In genomic region chr5:135517348-135517883, GRCm38 (mm10) we compare ENCODE assay signal across 31 mouse cellular contexts. TPM values are rescaled to one million over a fixed set of nuclear protein-coding genes. Genes with fewer than 3 reads are reported as not detected.
DNase-seq lines count a peak whose midpoint lies in the region; ATAC-seq and TF ChIP-seq lines count a peak whose summit lies in the region.
"Had no signal": no experiment of that assay in that cellular context is flagged by ENCODE, and none has a peak within 500 bp of the region (broad histone marks: within the 10 kb centered on the region; RNA-seq: fewer than 3 reads in every experiment).

No protein-coding gene starts in this region.

- no peak for TF ChIP-seq CTCF in hindbrain, postnatal 0 days (IDR thresholded peaks at IDR 0.05; ENCODE audit: low read depth)

- no peak overlapping the region for H3K4me3 ChIP-seq in hindbrain, postnatal 0 days (ENCODE audit: low read length)
- no peak overlapping the region for H3K4me3 ChIP-seq in hindbrain, embryonic 10.5 days
- H3K4me3 ChIP-seq in limb, embryonic 14.5 days (replicated peaks; ENCODE audit: low read length): no peak overlapping the region
- no peak overlapping the region for H3K4me3 ChIP-seq in limb, embryonic 10.5 days
- H3K4me3 ChIP-seq in intestine, embryonic 16.5 days (ENCODE audit: low read length): no peak overlapping the region
- H3K4me3 ChIP-seq: forebrain, embryonic 13.5 days; limb, embryonic 13.5 days; midbrain, embryonic 12.5 days; neural tube, embryonic 12.5 days had no signal

- H3K27ac ChIP-seq in hindbrain, postnatal 0 days: no peak overlapping the region
- no peak overlapping the region for H3K27ac ChIP-seq in hindbrain, embryonic 10.5 days
- no peak overlapping the region for H3K27ac ChIP-seq in limb, embryonic 14.5 days (replicated peaks; ENCODE audit: low read depth, low read length)
- no peak overlapping the region for H3K27ac ChIP-seq in limb, embryonic 10.5 days
- H3K27ac ChIP-seq in intestine, embryonic 16.5 days (ENCODE audit: low read length): no peak overlapping the region
- H3K27ac ChIP-seq: forebrain, embryonic 13.5 days; limb, embryonic 13.5 days; liver, embryonic 14.5 days; midbrain, embryonic 12.5 days; neural tube, embryonic 12.5 days had no signal

- no peak overlapping the region for H3K9ac ChIP-seq in hindbrain, postnatal 0 days (replicated peaks; ENCODE audit: low read length)
- no peak overlapping the region for H3K9ac ChIP-seq in limb, embryonic 14.5 days (ENCODE audit: low read depth, low read length, severe bottlenecking)
- H3K9ac ChIP-seq in intestine, embryonic 16.5 days (ENCODE audit: low read depth, low read length): no peak overlapping the region
- H3K9ac ChIP-seq: forebrain, embryonic 13.5 days; limb, embryonic 13.5 days; liver, embryonic 14.5 days; lung, embryonic 14.5 days; midbrain, embryonic 12.5 days; neural tube, embryonic 12.5 days had no signal

- no peaks in the 10 kb centered on the region for H3K27me3 ChIP-seq in hindbrain, postnatal 0 days (ENCODE audit: insufficient read depth, low read length)
- H3K27me3 ChIP-seq in hindbrain, embryonic 10.5 days (ENCODE audit: insufficient read depth, poor library complexity, severe bottlenecking): no peaks in the 10 kb centered on the region
- no peaks in the 10 kb centered on the region for H3K27me3 ChIP-seq in limb, embryonic 14.5 days (ENCODE audit: control insufficient read depth, insufficient read depth, low read length)
- no peaks in the 10 kb centered on the region for H3K27me3 ChIP-seq in limb, embryonic 10.5 days (ENCODE audit: low read depth, poor library complexity, severe bottlenecking)
- no peaks in the 10 kb centered on the region for H3K27me3 ChIP-seq in intestine, embryonic 16.5 days (replicated peaks; ENCODE audit: control insufficient read depth, insufficient read depth, low read length)
- H3K27me3 ChIP-seq: forebrain, embryonic 13.5 days; limb, embryonic 13.5 days; midbrain, embryonic 12.5 days; neural tube, embryonic 12.5 days had no signal

- no peak for TF ChIP-seq POLR2A in limb, embryonic 14.5 days (IDR thresholded peaks at IDR 0.05; ENCODE audit: borderline replicate concordance, extremely low read depth, insufficient read depth, insufficient read length)

- 56% methylated on average over 5 of the region's 5 CpGs for WGBS in hindbrain, postnatal 0 days
- WGBS in hindbrain, embryonic 10.5 days: 92% methylated on average over 5 of the region's 5 CpGs
- 54% methylated on average over 5 of the region's 5 CpGs for WGBS in limb, embryonic 14.5 days
- WGBS in limb, embryonic 10.5 days: 94% methylated on average over 5 of the region's 5 CpGs
- WGBS in intestine, embryonic 16.5 days: 86% methylated on average over 5 of the region's 5 CpGs

- no peak overlapping the region for H3K4me2 ChIP-seq in hindbrain, postnatal 0 days (ENCODE audit: low read depth, low read length)
- H3K4me2 ChIP-seq in limb, embryonic 14.5 days (replicated peaks; ENCODE audit: low read depth, low read length, severe bottlenecking): no peak overlapping the region
- no peak overlapping the region for H3K4me2 ChIP-seq in intestine, embryonic 16.5 days (ENCODE audit: low read depth, low read length)
- H3K4me2 ChIP-seq: forebrain, embryonic 13.5 days; heart, embryonic 11.5 days; limb, embryonic 13.5 days; lung, embryonic 14.5 days; midbrain, embryonic 12.5 days; neural tube, embryonic 12.5 days had no signal

- peak; percentile 64 to 72 for DNase-seq in cerebellum, postnatal 10 days
- DNase-seq in cerebellum, adult 8-10 months: no peak
- DNase-seq in hindbrain, postnatal 0 days (ENCODE audit: low spot score): peak; percentile 69
- DNase-seq in hindbrain, embryonic 10.5 days (ENCODE audit: low spot score): no peak
- DNase-seq in limb, embryonic 14.5 days (ENCODE audit: low spot score): peak; percentile 38
- no peak for DNase-seq in limb, embryonic 10.5 days (ENCODE audit: low spot score)
- DNase-seq in layer of hippocampus, postnatal 10 days (ENCODE audit: low spot score in 2 of 2): peak; percentile 27 to 52
- DNase-seq: adrenal gland, postnatal 25 days; cerebellum, adult 11-12 months; gastrocnemius, postnatal 14 days; heart, adult 11 months; kidney, postnatal 4 days; lung, embryonic 14.5 days; thymus, adult 18-20 months; thymus, postnatal 36 days had no signal

- ATAC-seq in hindbrain, postnatal 0 days: no peak
- peak; percentile 27; the same call in 1 of the 2 replicates for ATAC-seq in limb, embryonic 14.5 days (ENCODE audit: low FRiP score, low read depth)
- no peak for ATAC-seq in intestine, embryonic 16.5 days
- ATAC-seq: forebrain, embryonic 13.5 days; hindbrain, embryonic 16.5 days; intestine, postnatal 0 days had no signal

- H3K36me3 ChIP-seq in hindbrain, postnatal 0 days (ENCODE audit: insufficient read depth, low read length): no peaks in the 10 kb centered on the region
- peaks cover 25% of the 10 kb centered on the region for H3K36me3 ChIP-seq in hindbrain, embryonic 10.5 days
- H3K36me3 ChIP-seq in limb, embryonic 14.5 days (ENCODE audit: control insufficient read depth, insufficient read depth, low read length): peaks cover 13% of the 10 kb centered on the region; the same call in 1 of the 2 replicates
- peaks cover 3% of the 10 kb centered on the region for H3K36me3 ChIP-seq in limb, embryonic 10.5 days
- no peaks in the 10 kb centered on the region; the same call in 1 of the 2 replicates for H3K36me3 ChIP-seq in intestine, embryonic 16.5 days (ENCODE audit: control insufficient read depth, insufficient read depth, low read length)

- H3K4me1 ChIP-seq in hindbrain, postnatal 0 days (ENCODE audit: insufficient read depth, low read length): no peaks in the 10 kb centered on the region
- peaks cover 13% of the 10 kb centered on the region for H3K4me1 ChIP-seq in hindbrain, embryonic 10.5 days (replicated peaks)
- no peaks in the 10 kb centered on the region for H3K4me1 ChIP-seq in limb, embryonic 14.5 days (ENCODE audit: control insufficient read depth, insufficient read depth, low read length)
- H3K4me1 ChIP-seq in limb, embryonic 10.5 days: no peaks in the 10 kb centered on the region
- H3K4me1 ChIP-seq in intestine, embryonic 16.5 days (ENCODE audit: control insufficient read depth, insufficient read depth, low read length): no peaks in the 10 kb centered on the region
- H3K4me1 ChIP-seq: forebrain, embryonic 13.5 days; limb, embryonic 13.5 days; neural tube, embryonic 12.5 days had no signal

- H3K9me3 ChIP-seq in hindbrain, postnatal 0 days (ENCODE audit: low read length): peaks cover 5% of the 10 kb centered on the region; the same call in 1 of the 2 replicates
- peaks cover 17% of the 10 kb centered on the region; the same call in 1 of the 2 replicates for H3K9me3 ChIP-seq in hindbrain, embryonic 10.5 days
- peaks cover 10% of the 10 kb centered on the region; the same call in 1 of the 2 replicates for H3K9me3 ChIP-seq in limb, embryonic 14.5 days (ENCODE audit: control insufficient read depth, low read length)
- H3K9me3 ChIP-seq in limb, embryonic 10.5 days (replicated peaks): no peaks in the 10 kb centered on the region
- 0 out of 2 replicates have a peak, but pooled peaks cover 2% of the 10 kb centered on the region for H3K9me3 ChIP-seq in intestine, embryonic 16.5 days (ENCODE audit: control insufficient read depth, low read length)

RNA-seq across cellular contexts. Expression of gene Hip1, which starts 27.5 kb away (rescaled TPM):
- total RNA-seq in hindbrain, postnatal 0 days (2014; rRNA removed): 103 and 110 TPM in 2 replicates
- polyA plus RNA-seq in hindbrain, postnatal 0 days (2015; fragmentation: Nextera tagmentation; extraction: Ambion mirVana): 26.9 and 28.3 TPM in 2 replicates
- polyA plus RNA-seq in hindbrain, embryonic 10.5 days (2016; fragmentation: Nextera tagmentation; extraction: Ambion mirVana): 51.3 and 65.6 TPM in 2 replicates
- 45.9 and 56.9 TPM in 2 replicates for polyA plus RNA-seq in limb, embryonic 14.5 days (2012; rRNA removed)
- 47.0 and 49.1 TPM in 2 replicates for polyA plus RNA-seq in limb, embryonic 14.5 days (2014; fragmentation: Nextera tagmentation; extraction: Ambion mirVana)
- polyA plus RNA-seq in limb, embryonic 10.5 days (2016; fragmentation: Nextera tagmentation; extraction: Ambion mirVana): 46.1 and 49.1 TPM in 2 replicates
- 10 to 100 TPM; 68.5 to 69.4 TPM for total RNA-seq in layer of hippocampus, postnatal 10 days (2021)
- polyA plus RNA-seq in intestine, embryonic 16.5 days (2015; fragmentation: Nextera tagmentation; extraction: Ambion mirVana): 15.0 and 15.3 TPM in 2 replicates

RNA-seq across cellular contexts. Expression of gene Ccl26, which starts 46.0 kb away (rescaled TPM):
- not detected in 2 replicates for total RNA-seq in hindbrain, postnatal 0 days (2014; rRNA removed)
- polyA plus RNA-seq in hindbrain, postnatal 0 days (2015; fragmentation: Nextera tagmentation; extraction: Ambion mirVana): not detected in 2 replicates
- polyA plus RNA-seq in hindbrain, embryonic 10.5 days (2016; fragmentation: Nextera tagmentation; extraction: Ambion mirVana): not detected in 2 replicates
- polyA plus RNA-seq in limb, embryonic 14.5 days (2012; rRNA removed): not detected in 2 replicates
- polyA plus RNA-seq in limb, embryonic 14.5 days (2014; fragmentation: Nextera tagmentation; extraction: Ambion mirVana): not detected in 2 replicates
- not detected in 2 replicates for polyA plus RNA-seq in limb, embryonic 10.5 days (2016; fragmentation: Nextera tagmentation; extraction: Ambion mirVana)
- not detected for total RNA-seq in layer of hippocampus, postnatal 10 days (2021)
- polyA plus RNA-seq in intestine, embryonic 16.5 days (2015; fragmentation: Nextera tagmentation; extraction: Ambion mirVana): not detected in 2 replicates
- total RNA-seq: adrenal gland, postnatal 25 days; common myeloid progenitor, adult 5-6 weeks; gastrocnemius, postnatal 14 days; hematopoietic stem cell, adult 5-6 weeks; megakaryocyte, adult 5-6 weeks had no signal
- polyA plus RNA-seq: embryonic facial prominence, embryonic 11.5 days; forebrain, embryonic 13.5 days; heart, embryonic 11.5 days; heart, postnatal 0 days; hindbrain, embryonic 16.5 days; intestine, postnatal 0 days; kidney, embryonic 14.5 days; limb, embryonic 13.5 days; liver, embryonic 14.5 days; lung, embryonic 14.5 days; midbrain, embryonic 12.5 days; neural tube, embryonic 12.5 days; stomach, embryonic 16.5 days had no signal

RNA-seq across cellular contexts. Expression of gene Ccl24, which starts 55.4 kb away (rescaled TPM):
- total RNA-seq in hindbrain, postnatal 0 days (2014; rRNA removed): 0.26 TPM in 1 of 2 replicates, not detected in the other
- 1.9 and 2.5 TPM in 2 replicates for polyA plus RNA-seq in hindbrain, postnatal 0 days (2015; fragmentation: Nextera tagmentation; extraction: Ambion mirVana)
- polyA plus RNA-seq in hindbrain, embryonic 10.5 days (2016; fragmentation: Nextera tagmentation; extraction: Ambion mirVana): 1.1 and 1.9 TPM in 2 replicates
- polyA plus RNA-seq in limb, embryonic 14.5 days (2012; rRNA removed): 1.7 and 2.1 TPM in 2 replicates
- polyA plus RNA-seq in limb, embryonic 14.5 days (2014; fragmentation: Nextera tagmentation; extraction: Ambion mirVana): 1.8 and 2.3 TPM in 2 replicates
- polyA plus RNA-seq in limb, embryonic 10.5 days (2016; fragmentation: Nextera tagmentation; extraction: Ambion mirVana): 0.54 TPM in 1 of 2 replicates, not detected in the other
- not detected for total RNA-seq in layer of hippocampus, postnatal 10 days (2021)
- 34.3 and 34.5 TPM in 2 replicates for polyA plus RNA-seq in intestine, embryonic 16.5 days (2015; fragmentation: Nextera tagmentation; extraction: Ambion mirVana)
- total RNA-seq: common myeloid progenitor, adult 5-6 weeks; hematopoietic stem cell, adult 5-6 weeks had no signal

Comparison
In these comparisons a context has a peak if more than half of its experiments do, and no peak if none do; other contexts are left out.
1. DNase-seq: peak in cerebellum, postnatal 10 days (2 of 2), hindbrain, postnatal 0 days (single experiment), limb, embryonic 14.5 days (single experiment) and layer of hippocampus, postnatal 10 days (2 of 2); none in cerebellum, adult 8-10 months (single experiment), hindbrain, embryonic 10.5 days (single experiment) and limb, embryonic 10.5 days (single experiment).
2. RNA of gene Ccl24, which starts 55.4 kb away (polyA plus RNA-seq): 34.3 to 34.5 TPM in intestine, embryonic 16.5 days; 1.9 to 2.5 TPM in hindbrain, postnatal 0 days, 1.7 to 2.3 TPM in limb, embryonic 14.5 days, 1.1 to 1.9 TPM in hindbrain, embryonic 10.5 days and 0.54 TPM in limb, embryonic 10.5 days; every median in the first group is over 10 times any median in the second.